Mouse (Mus musculus) forebrain, embryonic 13.5 days (tissue): ENCODE results near the gene Gm26938. TPM values are rescaled to one million over a fixed set of nuclear protein-coding genes. Genes with fewer than 3 reads are reported as not detected.

Experiments
- ATAC-seq: fragments of 200-750 bp; cut with Nextera tagmentation; 2 replicates; pipeline ENCODE4 v1.8.0; 2017
- H3K27ac ChIP-seq: fragments of 300-500 bp; sonication (generic); 2 replicates; pipeline ENCODE4 v1.5.1; 2015; ENCODE audit warnings: inconsistent platforms, mild to moderate bottlenecking, moderate library complexity
- H3K27me3 ChIP-seq: fragments of 300-500 bp; sonication (generic); 2 replicates; pipeline ENCODE4 v1.6.1; 2015; ENCODE audit warnings: mild to moderate bottlenecking, inconsistent platforms
- H3K36me3 ChIP-seq: fragments of 300-500 bp; sonication (generic); 2 replicates; pipeline ENCODE4 v1.6.1; 2015; ENCODE audit warnings: mild to moderate bottlenecking, inconsistent platforms; ENCODE audit not compliant: poor library complexity, severe bottlenecking
- H3K4me1 ChIP-seq: fragments of 300-500 bp; sonication (generic); 2 replicates; pipeline ENCODE4 v1.6.1; 2015; ENCODE audit warnings: inconsistent platforms
- H3K4me2 ChIP-seq: fragments of 300-500 bp; sonication (generic); 2 replicates; pipeline ENCODE4 v1.6.1; 2015; ENCODE audit warnings: inconsistent platforms, mild to moderate bottlenecking, moderate library complexity
- H3K4me3 ChIP-seq: fragments of 300-500 bp; sonication (generic); 2 replicates; pipeline ENCODE4 v1.5.1; 2015; ENCODE audit warnings: mild to moderate bottlenecking, inconsistent platforms
- H3K9ac ChIP-seq: fragments of 300-500 bp; sonication (generic); 2 replicates; pipeline ENCODE4 v1.6.1; 2015; ENCODE audit warnings: mild to moderate bottlenecking, inconsistent platforms
- H3K9me3 ChIP-seq: fragments of 300-500 bp; sonication (generic); replicated peaks from 2 replicates; pipeline ENCODE4 v1.6.1; 2016; ENCODE audit warnings: inconsistent platforms
- WGBS: fragments of 180-500 bp; shearing (Covaris S2); methylation state at CpG from one replicate; pipeline ENCODE4 v1.1.7; 2015; 5-methylcytosine and 5-hydroxymethylcytosine counted together
- polyA plus RNA-seq: library from polyadenylated mRNA; unstranded; fragments of >200 nt; fragmentation: Nextera tagmentation; extraction: Ambion mirVana; gene quantifications from 2 replicates; pipeline ENCODE4 v1.2.1, GENCODE M21; 2015

Gm26938 gene
- polyA plus RNA-seq, 1 experiment from 2014 or later = not detected

- 0 out of 2 replicates have a peak, but pooled peaks cover 7% of the 10 kb centered on the region for H3K27me3 ChIP-seq
- H3K9ac ChIP-seq = peak overlapping the region; percentile 78
- H3K36me3 ChIP-seq = no peaks in the 10 kb centered on the region
- H3K4me3 ChIP-seq = peak overlapping the region; percentile 72
- H3K4me1 ChIP-seq = peaks cover 43% of the 10 kb centered on the region
- peak overlapping the region; percentile 95 for H3K4me2 ChIP-seq
- H3K27ac ChIP-seq = no peak overlapping the region
- ATAC-seq = no peak
- 21% methylated on average over 11 of the region's 11 CpGs for WGBS
- no peaks in the 10 kb centered on the region for H3K9me3 ChIP-seq
Observed at GRCm38 (mm10) chr5:139792159-139792775, 33.9 kb downstream of the Gm26938 start.

DNA sequence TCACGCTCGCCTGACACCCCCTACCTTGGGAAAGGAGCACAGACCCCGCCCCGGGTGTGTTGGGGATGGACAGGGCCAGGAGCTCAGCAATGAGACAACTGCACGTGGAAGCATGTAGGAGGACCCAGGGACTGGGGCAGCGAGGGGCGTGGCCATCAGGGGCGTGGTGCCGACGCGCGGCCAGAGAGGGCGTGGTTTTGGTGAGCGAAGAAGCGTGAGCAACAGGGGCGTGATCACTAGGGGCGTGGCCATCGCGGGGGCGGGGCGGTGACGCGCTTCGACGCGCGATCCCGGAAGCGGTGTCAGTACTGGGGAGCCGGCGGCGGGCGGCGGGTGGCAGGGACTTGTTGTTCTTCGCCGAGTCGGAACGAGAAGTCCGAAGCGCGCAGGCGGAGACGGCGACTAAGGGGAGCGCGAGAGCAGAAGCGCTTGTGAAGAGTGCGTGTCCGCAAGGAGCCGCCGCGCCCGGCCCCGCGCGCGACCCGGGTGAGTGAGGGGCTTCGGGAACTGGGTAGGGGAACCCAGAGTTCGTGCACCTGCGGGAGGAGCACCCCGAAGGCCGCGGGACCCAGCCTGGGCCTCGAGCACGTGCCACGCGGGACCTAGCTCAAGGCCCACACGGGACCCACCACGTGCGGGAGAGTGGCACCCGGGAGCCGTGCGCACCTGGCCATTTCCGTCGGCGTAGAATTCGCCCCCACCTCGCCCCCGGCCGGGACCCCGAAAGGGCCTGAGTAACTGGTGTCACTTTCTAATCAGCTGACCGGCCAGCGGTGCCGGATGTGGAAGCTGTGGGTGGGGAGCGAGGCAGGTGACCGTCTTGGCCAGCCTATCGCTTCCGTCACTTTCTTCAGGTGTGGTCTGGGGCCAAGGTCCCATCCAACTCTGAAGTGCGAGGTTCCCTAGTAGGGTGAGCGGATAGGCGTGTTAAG, 34.7 kb downstream of the Gm26938 start, which contains the start of gene Mafk:
Gene Mafk (plus strand): TSS at position 287 of the 932 bp plus-strand sequence.
- no peaks in the 10 kb centered on the region for H3K9me3 ChIP-seq
- ATAC-seq = peak; percentile 90
- under 1% methylated on average over 86 of the region's 92 CpGs for WGBS
- H3K9ac ChIP-seq = peak within 1 kb of the TSS; percentile 78
- H3K27me3 ChIP-seq = 0 out of 2 replicates have a peak, but pooled peaks cover 7% of the 10 kb centered on the region
- peak within 1 kb of the TSS; percentile 72 for H3K4me3 ChIP-seq
- H3K36me3 ChIP-seq = no peaks in the 10 kb centered on the region
- no peak within 1 kb of the TSS for H3K27ac ChIP-seq
- H3K4me1 ChIP-seq = peaks cover 35% of the 10 kb centered on the region
- peak within 1 kb of the TSS; percentile 95 for H3K4me2 ChIP-seq

DNA sequence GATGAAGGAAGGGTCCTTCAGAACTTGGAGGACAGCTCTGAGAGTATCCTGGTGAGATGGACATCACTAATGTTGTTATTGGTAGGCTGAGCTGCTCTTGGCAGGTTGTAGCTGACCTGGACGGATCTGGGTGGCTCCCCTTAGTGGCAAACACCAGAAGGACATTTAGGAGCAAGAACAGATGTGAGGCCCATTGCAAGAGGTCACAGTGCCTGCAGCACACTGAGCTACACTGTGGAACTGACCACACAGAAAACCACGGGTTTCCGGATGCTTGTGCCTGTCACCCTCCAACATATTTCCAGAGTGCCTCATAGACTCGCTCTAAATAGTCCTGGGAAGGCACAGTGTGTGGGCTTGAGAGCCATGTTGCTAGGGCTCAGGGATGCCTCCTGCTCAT, 36.7 kb downstream of the Gm26938 start:
- Histone ChIP-seq H3K9ac (no peak overlapping the region), H3K4me1 (peaks cover 23% of the 10 kb centered on the region), H3K27me3 (peaks cover 7% of the 10 kb centered on the region; the same call in 1 of the 2 replicates), H3K27ac (no peak overlapping the region), H3K4me3 (no peak overlapping the region), H3K9me3 (no peaks in the 10 kb centered on the region), H3K4me2 (no peak overlapping the region), H3K36me3 (no peaks in the 10 kb centered on the region)
- no peak for ATAC-seq
- WGBS = 55% methylated on average over 4 of the region's 4 CpGs

DNA sequence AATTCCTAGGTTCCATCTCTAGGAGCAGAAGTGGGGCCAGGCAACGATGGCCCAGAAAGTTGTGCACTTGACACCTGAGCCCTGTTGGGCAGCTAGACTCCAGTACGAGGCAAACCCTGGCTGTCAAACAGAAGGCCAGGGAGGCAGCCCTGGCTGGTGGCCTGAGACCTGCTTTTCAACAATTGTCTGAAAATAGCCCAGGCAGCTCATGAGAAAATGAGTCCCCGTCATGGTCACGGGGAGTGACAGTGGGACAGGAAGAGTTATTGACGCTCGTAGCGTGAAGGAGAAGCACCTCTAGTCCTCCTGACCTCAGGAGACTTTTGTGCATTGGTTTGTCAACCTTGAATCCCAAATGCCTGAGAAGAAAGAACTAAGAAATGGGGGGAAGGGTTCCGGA, 44.8 kb downstream of the Gm26938 start:
- no peak for ATAC-seq
- H3K27ac ChIP-seq = no peak overlapping the region
- peaks cover 6% of the 10 kb centered on the region; the same call in 1 of the 2 replicates for H3K27me3 ChIP-seq
- H3K4me1 ChIP-seq = no peaks in the 10 kb centered on the region
- H3K36me3 ChIP-seq = no peaks in the 10 kb centered on the region
- no peaks in the 10 kb centered on the region for H3K9me3 ChIP-seq
- no peak overlapping the region for H3K4me2 ChIP-seq
- H3K9ac ChIP-seq = no peak overlapping the region
- no peak overlapping the region for H3K4me3 ChIP-seq
- 83% methylated on average over 8 of the region's 8 CpGs for WGBS

DNA sequence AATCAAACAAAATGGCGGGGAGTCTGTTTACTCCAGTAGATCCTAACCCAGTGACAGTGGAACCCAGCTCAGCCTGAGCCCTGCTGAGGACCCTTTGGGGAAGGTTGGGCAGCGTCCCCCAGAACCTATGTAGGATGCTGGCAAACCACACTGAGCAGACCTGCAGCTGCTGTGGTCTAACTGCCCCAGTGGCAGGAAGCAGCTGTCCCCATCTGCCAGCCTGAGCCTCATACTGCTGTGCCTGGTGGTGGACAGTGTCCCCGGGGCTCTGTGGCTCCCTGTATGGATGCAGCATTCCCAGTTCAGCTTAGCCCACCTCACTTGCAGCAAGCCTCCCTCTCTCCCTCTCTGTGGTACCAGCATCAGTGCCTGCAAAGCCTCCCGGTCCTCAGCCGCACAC, 49.2 kb downstream of the Gm26938 start:
- H3K27me3 ChIP-seq = no peaks in the 10 kb centered on the region
- no peak overlapping the region for H3K4me2 ChIP-seq
- ATAC-seq = no peak
- H3K36me3 ChIP-seq = peaks cover 22% of the 10 kb centered on the region
- peaks cover 13% of the 10 kb centered on the region for H3K4me1 ChIP-seq
- no peaks in the 10 kb centered on the region for H3K9me3 ChIP-seq
- 84% methylated on average over 5 of the region's 5 CpGs for WGBS
- H3K9ac ChIP-seq = no peak overlapping the region
- H3K4me3 ChIP-seq = no peak overlapping the region
- H3K27ac ChIP-seq = no peak overlapping the region

DNA sequence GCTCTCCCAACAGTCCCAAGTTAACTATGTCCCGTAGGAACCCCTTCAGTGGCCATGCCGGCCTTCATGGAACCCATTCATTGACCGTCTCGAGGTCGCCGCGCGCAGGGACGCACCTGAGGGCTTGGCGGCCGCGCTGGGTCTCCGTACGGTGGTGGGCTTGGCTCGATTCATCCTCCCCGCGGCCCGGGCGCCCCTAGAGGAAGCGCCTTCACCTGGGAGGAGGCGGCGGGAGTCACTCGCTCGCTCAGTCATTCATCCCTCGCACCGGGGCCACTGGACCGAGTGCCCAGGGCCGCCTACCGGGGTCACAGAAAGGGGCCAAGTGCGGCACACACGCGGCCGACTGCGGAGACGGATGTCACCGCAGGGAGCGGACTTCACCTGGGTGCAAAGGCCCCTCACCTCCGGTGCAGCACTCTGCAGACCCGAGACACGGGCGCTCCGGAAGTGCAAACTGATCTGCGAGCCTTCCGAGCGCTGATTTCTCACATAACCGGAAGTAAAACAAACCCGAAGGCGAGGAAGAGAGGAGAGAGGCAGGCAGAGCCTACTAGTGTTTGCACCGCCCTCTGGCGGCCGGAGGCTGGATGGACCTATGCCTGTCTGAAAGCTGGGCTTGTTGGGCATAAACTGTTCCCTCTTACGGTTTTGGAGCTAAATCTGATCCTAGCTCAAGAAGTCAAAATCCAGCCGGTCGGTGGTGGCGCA, 50.8 kb downstream of the Gm26938 start, which contains the start of gene Ints1:
Gene Ints1 (minus strand): TSS at position 459 of the 711 bp plus-strand sequence.
- Histone ChIP-seq H3K27ac (0 out of 2 replicates have a peak within 1 kb of the TSS, but pooled peaks have one; percentile 25), H3K36me3 (peaks cover 38% of the 10 kb centered on the region), H3K27me3 (no peaks in the 10 kb centered on the region), H3K4me1 (peaks cover 13% of the 10 kb centered on the region), H3K4me2 (peak within 1 kb of the TSS; percentile 97), H3K9me3 (no peaks in the 10 kb centered on the region), H3K9ac (peak within 1 kb of the TSS; percentile 92), H3K4me3 (peak within 1 kb of the TSS; percentile 98)
- peak; percentile 94 for ATAC-seq
- WGBS = under 1% methylated on average over 47 of the region's 55 CpGs

- no peak for ATAC-seq
- Histone ChIP-seq H3K36me3 (peaks cover 100% of the 10 kb centered on the region), H3K4me2 (no peak overlapping the region), H3K9ac (no peak overlapping the region), H3K9me3 (no peaks in the 10 kb centered on the region), H3K27ac (no peak overlapping the region), H3K4me3 (no peak overlapping the region), H3K4me1 (no peaks in the 10 kb centered on the region), H3K27me3 (no peaks in the 10 kb centered on the region)
- WGBS = 97% methylated on average over 8 of the region's 8 CpGs
Observed at GRCm38 (mm10) chr5:139768216-139768615, 58.0 kb downstream of the Gm26938 start.

DNA sequence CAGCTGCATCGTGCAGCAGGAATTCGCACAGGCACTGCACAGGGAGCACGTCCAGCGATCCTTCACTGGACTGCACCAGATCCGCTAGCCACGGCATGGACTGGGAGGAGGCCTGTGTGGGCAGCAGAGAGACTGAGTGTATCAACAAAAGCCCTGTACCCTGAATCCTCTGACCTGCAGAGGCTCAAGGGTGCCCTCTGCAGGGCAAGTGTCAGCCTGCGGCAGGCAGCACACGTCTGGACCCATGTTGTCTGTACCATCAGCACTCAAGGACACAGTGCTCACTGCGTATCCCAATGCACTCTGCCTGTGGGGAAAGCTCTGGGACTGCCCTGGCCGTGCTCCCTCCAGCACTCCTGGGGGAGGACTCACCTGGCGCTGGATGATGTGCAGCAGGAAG, 61.9 kb downstream of the Gm26938 start:
- Histone ChIP-seq H3K9me3 (no peaks in the 10 kb centered on the region), H3K4me3 (no peak overlapping the region), H3K4me2 (no peak overlapping the region), H3K27ac (no peak overlapping the region), H3K27me3 (no peaks in the 10 kb centered on the region), H3K9ac (no peak overlapping the region), H3K36me3 (peaks cover 100% of the 10 kb centered on the region), H3K4me1 (no peaks in the 10 kb centered on the region)
- ATAC-seq = no peak
- 65% methylated on average over 11 of the region's 11 CpGs for WGBS

DNA sequence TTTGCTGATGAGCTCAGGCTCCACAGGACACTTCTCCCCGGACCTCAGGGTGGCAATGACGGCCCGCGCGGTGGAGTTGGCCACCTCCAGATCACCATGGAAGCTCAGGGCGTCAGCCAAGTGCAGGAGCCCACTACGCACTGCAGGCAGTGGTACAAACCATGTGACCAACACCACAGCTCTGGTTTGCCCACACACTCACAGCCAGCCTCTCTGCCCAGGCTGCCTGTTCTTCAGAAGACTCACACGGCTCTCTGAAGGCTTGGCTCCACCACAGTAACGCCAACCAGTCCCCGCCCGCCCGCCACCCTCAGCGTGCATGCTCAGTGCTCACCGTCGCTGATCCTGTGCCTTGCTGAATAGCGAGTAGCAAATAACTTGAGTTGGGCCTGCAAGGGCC, 68.1 kb downstream of the Gm26938 start:
- 86% methylated on average over 16 of the region's 16 CpGs for WGBS
- no peaks in the 10 kb centered on the region for H3K4me1 ChIP-seq
- H3K4me2 ChIP-seq = no peak overlapping the region
- H3K27me3 ChIP-seq = no peaks in the 10 kb centered on the region
- H3K9ac ChIP-seq = no peak overlapping the region
- ATAC-seq = no peak
- no peak overlapping the region for H3K4me3 ChIP-seq
- H3K36me3 ChIP-seq = peaks cover 98% of the 10 kb centered on the region
- no peaks in the 10 kb centered on the region for H3K9me3 ChIP-seq
- H3K27ac ChIP-seq = no peak overlapping the region
